Mouse (Mus musculus): ENCODE results near the gene Pate1. TPM values are rescaled to one million over a fixed set of nuclear protein-coding genes. Genes with fewer than 3 reads are reported as not detected.

Pate1 gene
- not detected in 2 replicates for polyA plus RNA-seq (2012; ENCODE audit: insufficient read depth, insufficient read length, low replicate concordance, missing spikeins)

- no peak within 1 kb of the TSS for H3K4me3 ChIP-seq (ENCODE audit: insufficient read depth, low read depth, low read length)
- no peak for TF ChIP-seq POLR2A (IDR thresholded peaks at IDR 0.05; ENCODE audit: insufficient read depth, low read depth, low read length)
- TF ChIP-seq CTCF (IDR thresholded peaks at IDR 0.05; ENCODE audit: insufficient read depth, low read depth, low read length): no peak
- 56% methylated on average over 1 of the region's 1 CpGs for WGBS
- H3K4me1 ChIP-seq (ENCODE audit: control insufficient read depth, insufficient read depth, low read length): no peaks in the 10 kb centered on the region
- H3K27ac ChIP-seq (ENCODE audit: insufficient read depth, low read depth, low read length): no peak within 1 kb of the TSS
Observed at GRCm38 (mm10) chr9:35687013-35687412, at the start of gene Pate1. Gene Pate1, minus strand, starts transcription at chr9:35687390.

- Histone ChIP-seq H3K4me3 (ENCODE audit: insufficient read depth, low read depth, low read length) (no peak overlapping the region), H3K4me1 (ENCODE audit: control insufficient read depth, insufficient read depth, low read length) (no peaks in the 10 kb centered on the region), H3K27ac (ENCODE audit: insufficient read depth, low read depth, low read length) (no peak overlapping the region)
- TF ChIP-seq POLR2A (IDR thresholded peaks at IDR 0.05; ENCODE audit: insufficient read depth, low read depth, low read length) (no peak), CTCF (IDR thresholded peaks at IDR 0.05; ENCODE audit: insufficient read depth, low read depth, low read length) (no peak)
Observed at GRCm38 (mm10) chr9:35707265-35707664, 20.1 kb upstream of the Pate1 start.

- no peak overlapping the region for H3K4me3 ChIP-seq (ENCODE audit: insufficient read depth, low read depth, low read length)
- no peaks in the 10 kb centered on the region for H3K4me1 ChIP-seq (ENCODE audit: control insufficient read depth, insufficient read depth, low read length)
- TF ChIP-seq CTCF (IDR thresholded peaks at IDR 0.05; ENCODE audit: insufficient read depth, low read depth, low read length) (no peak), POLR2A (IDR thresholded peaks at IDR 0.05; ENCODE audit: insufficient read depth, low read depth, low read length) (no peak)
- no peak overlapping the region for H3K27ac ChIP-seq (ENCODE audit: insufficient read depth, low read depth, low read length)
Observed at GRCm38 (mm10) chr9:35691924-35692323, 4.7 kb upstream of the Pate1 start.

GRCm38 (mm10) chr9:35673557-35673956, 13.6 kb downstream of the Pate1 start:
- Histone ChIP-seq H3K4me3 (ENCODE audit: insufficient read depth, low read depth, low read length) (no peak overlapping the region), H3K4me1 (ENCODE audit: control insufficient read depth, insufficient read depth, low read length) (no peaks in the 10 kb centered on the region), H3K27ac (ENCODE audit: insufficient read depth, low read depth, low read length) (no peak overlapping the region)
- TF ChIP-seq CTCF (IDR thresholded peaks at IDR 0.05; ENCODE audit: insufficient read depth, low read depth, low read length) (no peak), POLR2A (IDR thresholded peaks at IDR 0.05; ENCODE audit: insufficient read depth, low read depth, low read length) (no peak)
- WGBS: 79% methylated on average over 2 of the region's 2 CpGs

GRCm38 (mm10) chr9:35648102-35648501, 39.1 kb downstream of the Pate1 start, which contains the start of gene Pate3:
Gene Pate3, minus strand, starts transcription at chr9:35648202.
- no peak for TF ChIP-seq CTCF (IDR thresholded peaks at IDR 0.05; ENCODE audit: insufficient read depth, low read depth, low read length)
- TF ChIP-seq POLR2A (IDR thresholded peaks at IDR 0.05; ENCODE audit: insufficient read depth, low read depth, low read length): no peak
- no peaks in the 10 kb centered on the region for H3K4me1 ChIP-seq (ENCODE audit: control insufficient read depth, insufficient read depth, low read length)
- no peak within 1 kb of the TSS for H3K4me3 ChIP-seq (ENCODE audit: insufficient read depth, low read depth, low read length)
- 81% methylated on average over 1 of the region's 1 CpGs for WGBS
- H3K27ac ChIP-seq (ENCODE audit: insufficient read depth, low read depth, low read length): no peak within 1 kb of the TSS

Other genes starting within 250 kb of the Pate1 start
- not detected in 2 replicates for gene Gm1113, start 169.1 kb downstream of the Pate1 start, polyA plus RNA-seq (2012; ENCODE audit: insufficient read depth, insufficient read length, low replicate concordance, missing spikeins)
- not detected in 2 replicates for gene Ddx25, start 128.9 kb downstream of the Pate1 start, polyA plus RNA-seq (2012; ENCODE audit: insufficient read depth, insufficient read length, low replicate concordance, missing spikeins)
- not detected in 2 replicates for gene Pus3, start 128.8 kb downstream of the Pate1 start, polyA plus RNA-seq (2012; ENCODE audit: insufficient read depth, insufficient read length, low replicate concordance, missing spikeins)
- gene Pate2, start 117.1 kb downstream of the Pate1 start, polyA plus RNA-seq (2012; ENCODE audit: insufficient read depth, insufficient read length, low replicate concordance, missing spikeins): not detected in 2 replicates
- gene Hyls1, start 117.0 kb downstream of the Pate1 start, polyA plus RNA-seq (2012; ENCODE audit: insufficient read depth, insufficient read length, low replicate concordance, missing spikeins): not detected in 2 replicates
- not detected in 2 replicates for gene Pate4, start 75.4 kb downstream of the Pate1 start, polyA plus RNA-seq (2012; ENCODE audit: insufficient read depth, insufficient read length, low replicate concordance, missing spikeins)
- not detected in 2 replicates for gene Pate3, start 39.2 kb downstream of the Pate1 start, polyA plus RNA-seq (2012; ENCODE audit: insufficient read depth, insufficient read length, low replicate concordance, missing spikeins)
- not detected in 2 replicates for gene Gm17677, start 53.7 kb upstream of the Pate1 start, polyA plus RNA-seq (2012; ENCODE audit: insufficient read depth, insufficient read length, low replicate concordance, missing spikeins)
- not detected in 2 replicates for gene Gm17727, start 90.7 kb upstream of the Pate1 start, polyA plus RNA-seq (2012; ENCODE audit: insufficient read depth, insufficient read length, low replicate concordance, missing spikeins)
- gene Gm27235, start 102.7 kb upstream of the Pate1 start, polyA plus RNA-seq (2012; ENCODE audit: insufficient read depth, insufficient read length, low replicate concordance, missing spikeins): not detected in 2 replicates
- gene D730048I06Rik, start 102.7 kb upstream of the Pate1 start, polyA plus RNA-seq (2012; ENCODE audit: insufficient read depth, insufficient read length, low replicate concordance, missing spikeins): not detected in 2 replicates
- gene 9230110F15Rik, start 156.8 kb upstream of the Pate1 start, polyA plus RNA-seq (2012; ENCODE audit: insufficient read depth, insufficient read length, low replicate concordance, missing spikeins): not detected in 2 replicates
- not detected in 2 replicates for gene 9230113P08Rik, start 221.0 kb upstream of the Pate1 start, polyA plus RNA-seq (2012; ENCODE audit: insufficient read depth, insufficient read length, low replicate concordance, missing spikeins)

Measured in olfactory bulb, adult 2 months (tissue).